Mouse (Mus musculus): Measurements from ENCODE around the gene Vmn1r200. TPM values are rescaled to one million over a fixed set of nuclear protein-coding genes. Genes with fewer than 3 reads are reported as not detected.
"Not testable (repeated sequence)": the region's sequence is repeated elsewhere in the genome, so short reads cannot be mapped to it uniquely, and the experiment has no call there.

Vmn1r200 gene
- polyA plus RNA-seq (2012; rRNA removed), result not detected in 2 replicates

GRCm38 (mm10) chr13:22390073-22390472, at the start of gene Vmn1r200:
Gene Vmn1r200 (plus strand): TSS chr13:22390373.
- WGBS, result 96% methylated on average over 3 of the region's 3 CpGs
- DNase-seq, result no peak
- Histone ChIP-seq H3K27me3 (ENCODE audit: control insufficient read depth, insufficient read depth, low read length) (no peaks in the 10 kb centered on the region), H3K27ac (ENCODE audit: control insufficient read depth, insufficient read depth, low read length) (no peak within 1 kb of the TSS), H3K4me3 (ENCODE audit: control insufficient read depth, insufficient read depth, low read length) (no peak within 1 kb of the TSS), H3K4me1 (replicated peaks; ENCODE audit: control insufficient read depth, insufficient read depth, low read length) (no peaks in the 10 kb centered on the region), H3K36me3 (ENCODE audit: control insufficient read depth, insufficient read depth, low read length) (no peaks in the 10 kb centered on the region)
- TF ChIP-seq POLR2A (IDR thresholded peaks at IDR 0.05; ENCODE audit: control insufficient read depth, extremely low read depth, insufficient read depth, low read length, poor library complexity) (no peak), CTCF (IDR thresholded peaks at IDR 0.05; ENCODE audit: borderline replicate concordance, control insufficient read depth, extremely low read depth, insufficient read depth, low read length, poor library complexity) (no peak)

GRCm38 (mm10) chr13:22350064-22350463, 40.1 kb upstream of the Vmn1r200 start, which contains the start of gene Vmn1r198:
Gene Vmn1r198 (plus strand): TSS chr13:22350364.
- H3K4me3 ChIP-seq (ENCODE audit: control insufficient read depth, insufficient read depth, low read length), result no peak within 1 kb of the TSS
- 42% methylated on average over 1 of the region's 1 CpGs for WGBS
- no peak within 1 kb of the TSS for H3K27ac ChIP-seq (ENCODE audit: control insufficient read depth, insufficient read depth, low read length)
- H3K4me1 ChIP-seq (replicated peaks; ENCODE audit: control insufficient read depth, insufficient read depth, low read length), result no peaks in the 10 kb centered on the region
- no peak for TF ChIP-seq POLR2A (IDR thresholded peaks at IDR 0.05; ENCODE audit: control insufficient read depth, extremely low read depth, insufficient read depth, low read length, poor library complexity)
- no peaks in the 10 kb centered on the region for H3K27me3 ChIP-seq (ENCODE audit: control insufficient read depth, insufficient read depth, low read length)
- H3K36me3 ChIP-seq (ENCODE audit: control insufficient read depth, insufficient read depth, low read length), result no peaks in the 10 kb centered on the region
- no peak for DNase-seq

DNA sequence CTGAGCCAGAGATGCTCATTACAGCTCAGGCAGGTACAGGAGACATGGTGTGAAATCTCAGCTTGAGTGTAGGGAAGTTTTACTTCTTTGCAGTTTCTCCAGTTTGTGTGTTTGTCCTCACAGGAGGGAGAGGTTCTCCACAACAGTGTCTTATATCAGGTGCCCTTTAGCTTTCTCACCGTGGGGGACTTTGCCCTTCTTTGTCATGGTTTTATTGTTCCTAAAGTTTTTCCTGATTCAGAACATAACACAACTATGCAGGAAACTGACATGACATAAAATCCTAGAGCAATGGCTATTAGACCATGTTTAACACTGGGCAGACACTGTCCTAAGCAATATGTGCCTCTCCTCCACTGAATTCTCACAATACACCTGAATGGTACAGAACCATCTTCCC, 39.4 kb upstream of the Vmn1r200 start:
- H3K4me3 ChIP-seq (ENCODE audit: control insufficient read depth, insufficient read depth, low read length), result no peak overlapping the region
- DNase-seq, result no peak
- H3K36me3 ChIP-seq (ENCODE audit: control insufficient read depth, insufficient read depth, low read length), result no peaks in the 10 kb centered on the region
- H3K4me1 ChIP-seq (replicated peaks; ENCODE audit: control insufficient read depth, insufficient read depth, low read length), result no peaks in the 10 kb centered on the region
- H3K27me3 ChIP-seq (ENCODE audit: control insufficient read depth, insufficient read depth, low read length), result no peaks in the 10 kb centered on the region
- TF ChIP-seq POLR2A (IDR thresholded peaks at IDR 0.05; ENCODE audit: control insufficient read depth, extremely low read depth, insufficient read depth, low read length, poor library complexity) (no peak), CTCF (IDR thresholded peaks at IDR 0.05; ENCODE audit: borderline replicate concordance, control insufficient read depth, extremely low read depth, insufficient read depth, low read length, poor library complexity) (no peak)
- no peak overlapping the region for H3K27ac ChIP-seq (ENCODE audit: control insufficient read depth, insufficient read depth, low read length)
- WGBS, result 83% methylated on average over 1 of the region's 1 CpGs

DNA sequence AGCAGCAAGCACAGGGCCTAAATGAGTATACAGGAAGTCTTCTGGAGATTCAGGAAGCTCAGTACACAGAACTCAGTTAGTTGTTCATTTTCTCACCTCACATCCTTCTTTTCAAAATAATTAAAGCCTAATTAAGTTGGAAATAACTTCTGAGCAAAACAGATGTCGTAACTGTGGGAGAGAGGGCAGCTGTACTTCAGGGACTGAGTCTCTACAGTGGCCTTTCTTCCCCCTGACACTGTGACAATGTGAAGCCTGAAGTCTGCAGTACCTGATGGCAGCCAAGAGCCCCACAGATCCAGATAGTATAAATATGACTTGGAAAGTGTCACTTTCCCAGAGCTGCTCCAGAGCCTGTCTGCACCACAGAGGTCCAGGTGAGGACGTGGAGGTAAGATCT, 10.7 kb upstream of the Vmn1r200 start, which contains the start of gene Vmn1r199:
Vmn1r199 (plus strand) TSS at position 301 of the 400 bp plus-strand sequence.
- TF ChIP-seq CTCF (IDR thresholded peaks at IDR 0.05; ENCODE audit: borderline replicate concordance, control insufficient read depth, extremely low read depth, insufficient read depth, low read length, poor library complexity) (no peak), POLR2A (IDR thresholded peaks at IDR 0.05; ENCODE audit: control insufficient read depth, extremely low read depth, insufficient read depth, low read length, poor library complexity) (no peak)
- 81% methylated on average over 2 of the region's 2 CpGs for WGBS
- no peak within 1 kb of the TSS for H3K4me3 ChIP-seq (ENCODE audit: control insufficient read depth, insufficient read depth, low read length)

GRCm38 (mm10) chr13:22381128-22381527, 9.0 kb upstream of the Vmn1r200 start:
- not testable (repeated sequence) for H3K36me3 ChIP-seq (ENCODE audit: control insufficient read depth, insufficient read depth, low read length); H3K4me1 ChIP-seq (replicated peaks; ENCODE audit: control insufficient read depth, insufficient read depth, low read length); H3K27me3 ChIP-seq (ENCODE audit: control insufficient read depth, insufficient read depth, low read length); DNase-seq; H3K27ac ChIP-seq (ENCODE audit: control insufficient read depth, insufficient read depth, low read length); H3K4me3 ChIP-seq (ENCODE audit: control insufficient read depth, insufficient read depth, low read length)
- 80% methylated on average over 3 of the region's 3 CpGs for WGBS

More for the DNA sequence above, 10.7 kb upstream of the Vmn1r200 start, which contains the start of gene Vmn1r199:
- Histone ChIP-seq H3K4me1 (replicated peaks; ENCODE audit: control insufficient read depth, insufficient read depth, low read length) (no peaks in the 10 kb centered on the region), H3K27me3 (ENCODE audit: control insufficient read depth, insufficient read depth, low read length) (no peaks in the 10 kb centered on the region), H3K36me3 (ENCODE audit: control insufficient read depth, insufficient read depth, low read length) (no peaks in the 10 kb centered on the region), H3K27ac (ENCODE audit: control insufficient read depth, insufficient read depth, low read length) (no peak within 1 kb of the TSS)
- no peak for DNase-seq

DNA sequence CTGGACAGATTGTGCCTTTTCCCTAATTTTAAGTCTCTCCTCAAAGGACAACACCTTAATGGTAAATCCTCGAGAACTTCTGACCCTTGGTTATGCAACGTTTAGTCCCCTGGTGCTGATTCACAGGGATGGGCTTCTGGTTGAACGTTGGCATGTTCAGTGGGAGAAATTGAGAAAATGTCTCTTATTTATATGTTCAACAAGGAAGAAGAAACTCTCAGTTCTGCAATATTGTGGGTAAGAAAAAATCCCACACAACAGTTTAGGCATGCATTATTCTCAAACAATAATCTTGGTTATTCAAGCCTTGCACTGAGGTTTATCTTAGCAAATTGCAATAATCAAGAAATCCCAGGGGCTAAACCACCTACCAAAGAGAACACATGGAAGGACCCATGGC, 6.8 kb upstream of the Vmn1r200 start:
- Histone ChIP-seq H3K4me1 (replicated peaks; ENCODE audit: control insufficient read depth, insufficient read depth, low read length) (no peaks in the 10 kb centered on the region), H3K27me3 (ENCODE audit: control insufficient read depth, insufficient read depth, low read length) (no peaks in the 10 kb centered on the region), H3K4me3 (ENCODE audit: control insufficient read depth, insufficient read depth, low read length) (no peak overlapping the region), H3K36me3 (ENCODE audit: control insufficient read depth, insufficient read depth, low read length) (no peaks in the 10 kb centered on the region), H3K27ac (ENCODE audit: control insufficient read depth, insufficient read depth, low read length) (no peak overlapping the region)
- TF ChIP-seq POLR2A (IDR thresholded peaks at IDR 0.05; ENCODE audit: control insufficient read depth, extremely low read depth, insufficient read depth, low read length, poor library complexity), result no peak
- no peak for TF ChIP-seq CTCF (IDR thresholded peaks at IDR 0.05; ENCODE audit: borderline replicate concordance, control insufficient read depth, extremely low read depth, insufficient read depth, low read length, poor library complexity)
- 86% methylated on average over 3 of the region's 3 CpGs for WGBS
- no peak for DNase-seq

DNA sequence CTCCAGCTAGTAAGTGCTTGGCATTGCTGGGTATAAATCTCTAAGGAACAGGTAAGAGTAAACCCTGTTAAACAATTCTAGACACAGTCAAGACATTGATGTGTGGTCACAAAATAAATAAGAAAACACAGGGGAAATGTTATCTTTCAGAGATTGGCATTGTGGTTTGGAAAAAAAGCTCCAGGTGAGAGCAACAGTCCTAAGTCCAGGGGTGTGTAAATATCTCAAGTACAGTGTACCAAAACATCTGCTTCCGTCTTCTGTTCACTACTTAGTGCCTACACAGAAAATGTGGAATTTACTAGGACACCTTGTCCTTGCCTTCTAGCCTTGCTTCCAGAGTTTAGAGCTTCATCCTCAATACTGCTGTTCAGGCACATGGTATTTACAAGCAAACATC, 3.1 kb upstream of the Vmn1r200 start:
- Histone ChIP-seq H3K36me3 (ENCODE audit: control insufficient read depth, insufficient read depth, low read length) (no peaks in the 10 kb centered on the region), H3K4me1 (replicated peaks; ENCODE audit: control insufficient read depth, insufficient read depth, low read length) (no peaks in the 10 kb centered on the region), H3K4me3 (ENCODE audit: control insufficient read depth, insufficient read depth, low read length) (no peak overlapping the region), H3K27ac (ENCODE audit: control insufficient read depth, insufficient read depth, low read length) (no peak overlapping the region), H3K27me3 (ENCODE audit: control insufficient read depth, insufficient read depth, low read length) (no peaks in the 10 kb centered on the region)
- no peak for TF ChIP-seq CTCF (IDR thresholded peaks at IDR 0.05; ENCODE audit: borderline replicate concordance, control insufficient read depth, extremely low read depth, insufficient read depth, low read length, poor library complexity)
- TF ChIP-seq POLR2A (IDR thresholded peaks at IDR 0.05; ENCODE audit: control insufficient read depth, extremely low read depth, insufficient read depth, low read length, poor library complexity), result no peak
- no peak for DNase-seq
- 97% methylated on average over 1 of the region's 1 CpGs for WGBS

All from thymus, adult 2 months (tissue).